Mouse (Mus musculus): Measurements from ENCODE around the gene Homer3. TPM values are rescaled to one million over a fixed set of nuclear protein-coding genes. Genes with fewer than 3 reads are reported as not detected.

Gene Homer3
- polyA plus RNA-seq, 1 experiment = 192 TPM

DNA sequence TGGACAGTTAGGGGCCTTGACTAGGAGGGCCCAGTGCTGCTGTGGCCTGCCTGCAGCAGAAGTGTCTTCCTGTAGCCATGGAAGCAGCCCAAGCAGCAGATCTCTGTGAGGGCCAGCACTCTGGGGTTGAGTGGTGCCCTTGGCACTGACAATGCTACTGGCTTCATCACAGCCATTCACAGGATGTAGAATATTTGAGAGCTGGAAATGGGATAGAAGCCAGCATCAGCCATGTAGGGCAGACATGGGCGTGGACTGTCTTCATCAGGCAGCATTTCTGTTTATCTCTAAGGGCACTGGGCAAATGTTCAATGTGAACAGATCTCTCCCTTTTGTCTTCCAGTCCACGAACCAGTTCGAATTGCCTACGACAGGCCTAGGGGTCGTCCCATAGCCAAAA, 24.0 kb upstream of the Homer3 start:
- Histone ChIP-seq H3K27me3 (replicated peaks) (no peaks in the 10 kb centered on the region), H3K9me3 (no peaks in the 10 kb centered on the region), H3K4me1 (peaks cover 31% of the 10 kb centered on the region), H3K4me3 (replicated peaks) (no peak overlapping the region), H3K36me3 (replicated peaks; ENCODE audit: low read length) (peaks cover 100% of the 10 kb centered on the region)
- TF ChIP-seq GATA1 (IDR thresholded peaks at IDR 0.05; ENCODE audit: borderline replicate concordance, low read length) (no peak), FLI1 (IDR thresholded peaks at IDR 0.05; ENCODE audit: low read length) (no peak)

DNA sequence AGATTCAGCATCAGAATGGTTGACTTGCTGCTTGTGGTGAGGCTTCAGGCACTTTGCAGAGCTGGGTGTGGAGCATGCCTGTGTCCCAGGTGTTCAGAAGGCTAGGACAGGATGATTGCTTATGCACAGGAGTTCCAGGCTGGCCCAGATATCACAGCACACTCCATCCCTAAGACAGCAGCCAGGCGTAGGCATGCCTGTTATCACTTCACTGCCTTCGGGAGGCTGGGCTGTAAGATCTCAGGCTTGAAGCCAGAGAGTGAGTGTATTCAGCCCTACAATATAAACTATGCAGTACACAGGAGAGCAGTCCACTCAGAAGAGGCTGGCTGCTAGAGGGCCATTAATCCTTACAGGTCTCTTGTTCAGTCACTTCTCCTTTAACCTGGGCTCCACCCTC, 23.6 kb upstream of the Homer3 start:
- H3K36me3 ChIP-seq (replicated peaks; ENCODE audit: low read length) = peaks cover 100% of the 10 kb centered on the region
- no peak overlapping the region for H3K4me3 ChIP-seq (replicated peaks)
- no peaks in the 10 kb centered on the region for H3K27me3 ChIP-seq (replicated peaks)
- H3K4me1 ChIP-seq = peaks cover 28% of the 10 kb centered on the region
- no peak for TF ChIP-seq GATA1 (IDR thresholded peaks at IDR 0.05; ENCODE audit: borderline replicate concordance, low read length)
- no peak for TF ChIP-seq FLI1 (IDR thresholded peaks at IDR 0.05; ENCODE audit: low read length)
- H3K9me3 ChIP-seq = no peaks in the 10 kb centered on the region

DNA sequence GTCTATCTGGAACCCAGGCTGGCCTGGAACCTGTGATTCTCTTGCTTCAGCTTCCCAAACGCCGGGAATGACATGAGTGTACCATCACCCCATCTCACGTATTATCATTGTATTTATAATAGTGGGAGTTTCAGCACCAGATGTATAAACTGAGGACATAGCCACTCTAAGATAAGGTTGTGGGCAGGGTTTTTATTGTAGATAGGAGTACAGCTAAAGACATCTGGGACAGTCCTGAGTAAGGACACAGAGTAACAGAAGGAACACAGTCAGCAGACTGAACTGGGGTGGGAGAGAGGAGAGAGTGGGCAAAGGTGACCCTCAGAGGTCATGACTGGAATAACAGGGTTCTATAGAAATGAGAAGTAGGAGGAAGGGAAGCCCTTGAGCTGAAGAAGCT, 15.0 kb upstream of the Homer3 start:
- H3K27me3 ChIP-seq (replicated peaks) = no peaks in the 10 kb centered on the region
- no peak for TF ChIP-seq GATA1 (IDR thresholded peaks at IDR 0.05; ENCODE audit: borderline replicate concordance, low read length)
- no peak for TF ChIP-seq FLI1 (IDR thresholded peaks at IDR 0.05; ENCODE audit: low read length)
- no peaks in the 10 kb centered on the region for H3K9me3 ChIP-seq
- no peak overlapping the region for H3K4me3 ChIP-seq (replicated peaks)
- peaks cover 60% of the 10 kb centered on the region for H3K4me1 ChIP-seq
- H3K36me3 ChIP-seq (replicated peaks; ENCODE audit: low read length) = peaks cover 50% of the 10 kb centered on the region

DNA sequence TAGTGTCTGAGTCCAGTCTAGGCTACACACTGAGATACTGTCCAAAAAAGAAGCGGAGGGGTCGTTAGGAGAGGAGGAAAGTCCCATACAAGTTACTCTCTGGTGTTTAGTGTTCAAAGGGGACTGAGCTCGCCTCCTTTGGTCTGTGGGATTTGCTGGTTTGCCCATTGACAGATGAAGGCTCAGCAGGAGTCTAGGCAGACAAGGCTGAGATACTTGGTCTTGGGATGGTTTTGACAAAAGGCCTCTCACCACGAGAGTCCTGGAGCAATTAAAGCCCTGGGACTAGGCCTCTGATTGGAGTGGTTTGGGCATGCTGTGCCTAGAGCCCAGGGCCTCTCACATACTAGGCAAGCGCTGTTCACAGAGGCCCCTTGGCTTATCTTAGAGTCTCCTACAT, 14.3 kb upstream of the Homer3 start:
- TF ChIP-seq FLI1 (IDR thresholded peaks at IDR 0.05; ENCODE audit: low read length) = no peak
- TF ChIP-seq GATA1 (IDR thresholded peaks at IDR 0.05; ENCODE audit: borderline replicate concordance, low read length) = no peak
- H3K36me3 ChIP-seq (replicated peaks; ENCODE audit: low read length) = peaks cover 43% of the 10 kb centered on the region

DNA sequence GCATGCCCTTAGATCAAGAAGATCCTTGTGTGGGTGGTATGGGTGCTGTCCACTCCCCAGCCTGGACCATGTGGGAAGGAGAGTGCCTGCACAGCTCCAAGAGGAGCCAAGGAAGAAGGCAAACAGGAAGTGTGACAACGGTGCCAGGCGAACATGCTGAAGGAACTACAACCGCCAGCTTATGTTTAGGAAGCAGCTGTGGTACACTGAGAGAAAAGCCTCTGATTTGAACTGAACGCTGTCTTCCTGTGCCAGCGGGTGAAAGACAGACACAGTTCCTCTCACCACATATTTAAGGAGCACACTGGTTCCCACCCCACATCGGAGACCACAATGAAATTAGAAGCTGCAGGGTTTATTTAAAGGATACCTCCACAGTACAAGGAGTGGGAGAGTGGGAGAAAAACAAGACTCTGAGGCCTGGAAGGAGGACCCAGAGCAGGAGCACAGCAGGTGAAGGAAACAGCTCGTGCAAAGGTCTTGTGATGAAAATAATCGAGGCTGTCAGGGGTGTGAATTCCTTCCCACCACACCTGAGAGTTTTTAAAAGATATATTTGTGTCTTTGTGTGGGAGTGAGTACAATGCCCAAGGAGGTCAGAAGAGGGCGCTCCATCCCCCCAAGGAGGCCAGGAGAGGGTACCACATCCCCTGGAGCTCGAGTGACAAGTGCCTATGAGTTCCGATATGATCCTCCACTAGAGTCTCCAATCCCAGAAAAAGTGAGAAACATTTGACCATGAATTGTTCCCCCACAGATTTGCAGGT, 13.6 kb upstream of the Homer3 start:
- Histone ChIP-seq H3K36me3 (replicated peaks; ENCODE audit: low read length) (peaks cover 37% of the 10 kb centered on the region), H3K4me3 (replicated peaks) (peak overlapping the region; percentile 59), H3K4me1 (peaks cover 73% of the 10 kb centered on the region), H3K27me3 (replicated peaks) (no peaks in the 10 kb centered on the region), H3K9me3 (no peaks in the 10 kb centered on the region)
- TF ChIP-seq FLI1 (IDR thresholded peaks at IDR 0.05; ENCODE audit: low read length) (no peak), GATA1 (IDR thresholded peaks at IDR 0.05; ENCODE audit: borderline replicate concordance, low read length) (no peak)

More for the DNA sequence above, 14.3 kb upstream of the Homer3 start:
- H3K4me1 ChIP-seq = peaks cover 66% of the 10 kb centered on the region
- H3K9me3 ChIP-seq = no peaks in the 10 kb centered on the region
- no peaks in the 10 kb centered on the region for H3K27me3 ChIP-seq (replicated peaks)
- H3K4me3 ChIP-seq (replicated peaks) = no peak overlapping the region

DNA sequence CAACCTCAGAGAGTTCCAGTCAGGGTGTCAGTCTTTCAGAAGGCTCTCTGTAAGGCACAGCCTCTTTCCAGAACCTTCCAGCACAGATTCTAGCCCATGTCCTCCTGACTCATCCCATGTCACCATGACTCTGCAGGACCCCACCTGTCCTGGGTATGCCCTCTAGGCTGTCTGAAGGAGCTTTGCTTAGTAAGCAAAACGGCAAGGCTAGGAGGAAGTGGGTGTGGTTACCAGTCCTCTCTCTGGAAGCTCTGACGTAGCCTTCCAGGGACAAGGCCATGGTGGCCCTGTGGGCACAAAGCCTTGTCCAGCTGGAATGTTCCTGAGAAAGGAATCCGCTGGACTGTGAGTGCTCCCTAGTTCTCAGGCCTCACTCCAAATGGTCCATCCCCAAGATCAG, 9.7 kb upstream of the Homer3 start:
- Histone ChIP-seq H3K9me3 (no peaks in the 10 kb centered on the region), H3K27me3 (replicated peaks) (no peaks in the 10 kb centered on the region), H3K4me3 (replicated peaks) (peak overlapping the region; percentile 78), H3K36me3 (replicated peaks; ENCODE audit: low read length) (peaks cover 11% of the 10 kb centered on the region), H3K4me1 (peaks cover 94% of the 10 kb centered on the region)
- no peak for TF ChIP-seq FLI1 (IDR thresholded peaks at IDR 0.05; ENCODE audit: low read length)
- no peak for TF ChIP-seq GATA1 (IDR thresholded peaks at IDR 0.05; ENCODE audit: borderline replicate concordance, low read length)

DNA sequence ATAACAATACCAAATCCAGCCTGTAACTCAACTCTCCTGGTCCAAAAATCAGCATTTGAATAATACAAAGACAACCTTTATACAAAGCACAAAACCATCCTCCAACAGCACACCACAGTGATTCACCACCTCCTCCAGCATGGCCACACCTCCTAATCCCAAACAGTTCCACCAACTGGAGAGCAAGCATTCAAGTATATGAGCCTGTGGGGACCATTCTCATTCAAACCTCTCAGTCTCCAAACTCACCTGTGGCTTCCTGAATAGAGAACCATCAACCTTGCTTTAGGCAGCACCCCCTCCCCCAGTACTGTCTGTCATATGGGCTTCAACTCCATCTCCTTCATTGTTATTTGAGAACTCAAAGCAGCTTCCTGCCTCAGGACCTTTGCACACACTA, 8.3 kb upstream of the Homer3 start:
- Histone ChIP-seq H3K4me3 (replicated peaks) (no peak overlapping the region), H3K36me3 (replicated peaks; ENCODE audit: low read length) (peaks cover 11% of the 10 kb centered on the region), H3K9me3 (no peaks in the 10 kb centered on the region), H3K4me1 (peaks cover 94% of the 10 kb centered on the region), H3K27me3 (replicated peaks) (no peaks in the 10 kb centered on the region)
- TF ChIP-seq FLI1 (IDR thresholded peaks at IDR 0.05; ENCODE audit: low read length) (no peak), GATA1 (IDR thresholded peaks at IDR 0.05; ENCODE audit: borderline replicate concordance, low read length) (no peak)

DNA sequence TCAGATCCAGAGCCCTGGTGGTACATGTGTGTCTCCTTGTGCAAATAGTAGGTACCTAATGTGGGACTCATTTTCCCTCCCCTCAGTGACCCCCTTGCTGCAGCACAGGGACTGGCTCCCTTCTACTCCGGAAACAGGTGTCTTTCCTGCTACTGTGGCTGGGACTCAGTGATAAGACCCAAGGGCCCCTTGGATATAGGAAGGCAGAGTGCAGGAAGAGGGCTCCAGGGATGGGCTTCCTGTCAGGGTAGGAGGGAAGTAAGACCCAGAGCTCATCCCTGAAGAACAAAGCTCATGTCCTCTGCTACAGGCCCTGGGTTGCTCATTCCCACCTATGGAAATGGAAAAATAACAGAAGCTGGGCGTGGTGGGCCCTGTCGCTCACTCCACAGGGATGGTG, 6.2 kb upstream of the Homer3 start:
- peaks cover 98% of the 10 kb centered on the region for H3K4me1 ChIP-seq
- peaks cover 22% of the 10 kb centered on the region for H3K36me3 ChIP-seq (replicated peaks; ENCODE audit: low read length)
- peak overlapping the region; percentile 93 for H3K4me3 ChIP-seq (replicated peaks)
- TF ChIP-seq GATA1 (IDR thresholded peaks at IDR 0.05; ENCODE audit: borderline replicate concordance, low read length) = peak; percentile 16; the same call in 1 of the 3 replicates
- peak; percentile 91 for TF ChIP-seq FLI1 (IDR thresholded peaks at IDR 0.05; ENCODE audit: low read length)
- no peaks in the 10 kb centered on the region for H3K9me3 ChIP-seq
- H3K27me3 ChIP-seq (replicated peaks) = no peaks in the 10 kb centered on the region

DNA sequence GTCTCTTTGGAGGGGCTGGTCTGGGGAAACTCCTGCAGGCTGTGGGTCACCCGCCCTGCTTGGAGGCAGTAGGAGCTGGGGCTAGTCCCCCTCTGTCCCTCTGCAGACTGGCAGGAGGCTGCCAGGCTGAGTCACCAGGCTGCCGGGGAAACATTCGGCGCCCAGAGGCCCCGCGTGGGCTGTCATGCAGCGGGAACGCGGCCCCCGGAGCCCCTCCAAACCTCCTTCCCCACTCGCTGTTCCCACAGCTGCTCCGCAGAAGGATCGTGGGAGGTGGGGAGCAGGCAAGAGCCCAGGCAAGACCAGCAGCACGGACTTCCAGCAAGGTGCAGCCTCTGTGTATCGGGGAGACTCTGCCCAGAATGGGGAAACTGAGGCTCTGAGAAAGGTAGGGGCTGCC, 4.5 kb upstream of the Homer3 start:
- peak overlapping the region; percentile 93 for H3K4me3 ChIP-seq (replicated peaks)
- H3K27me3 ChIP-seq (replicated peaks) = no peaks in the 10 kb centered on the region
- peaks cover 93% of the 10 kb centered on the region for H3K4me1 ChIP-seq
- peaks cover 22% of the 10 kb centered on the region for H3K36me3 ChIP-seq (replicated peaks; ENCODE audit: low read length)
- TF ChIP-seq GATA1 (IDR thresholded peaks at IDR 0.05; ENCODE audit: borderline replicate concordance, low read length) (no peak), FLI1 (IDR thresholded peaks at IDR 0.05; ENCODE audit: low read length) (no peak)
- no peaks in the 10 kb centered on the region for H3K9me3 ChIP-seq

DNA sequence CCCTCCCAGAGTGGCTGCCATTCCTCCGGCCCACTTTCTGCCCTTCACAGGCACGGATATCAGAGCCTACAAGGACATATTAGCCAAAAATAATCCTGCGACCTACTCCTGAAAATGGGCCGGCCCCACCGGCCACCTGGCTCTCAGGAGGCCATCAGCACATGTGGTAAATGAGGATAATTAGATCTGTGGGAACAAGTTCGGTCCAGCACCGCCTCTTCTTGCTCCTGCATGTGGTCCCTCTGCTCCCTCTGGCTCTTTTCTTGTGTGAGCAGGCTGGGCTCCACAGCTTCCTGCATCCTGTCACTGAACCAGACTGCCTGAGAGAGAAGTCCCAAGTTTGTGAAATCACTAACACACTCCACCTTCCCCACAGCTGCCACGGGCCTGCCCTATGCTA, 3.4 kb upstream of the Homer3 start:
- TF ChIP-seq FLI1 (IDR thresholded peaks at IDR 0.05; ENCODE audit: low read length) = no peak
- no peak for TF ChIP-seq GATA1 (IDR thresholded peaks at IDR 0.05; ENCODE audit: borderline replicate concordance, low read length)
- H3K4me1 ChIP-seq = peaks cover 88% of the 10 kb centered on the region
- peak overlapping the region; percentile 93 for H3K4me3 ChIP-seq (replicated peaks)
- H3K36me3 ChIP-seq (replicated peaks; ENCODE audit: low read length) = peaks cover 22% of the 10 kb centered on the region
- no peaks in the 10 kb centered on the region for H3K9me3 ChIP-seq
- H3K27me3 ChIP-seq (replicated peaks) = no peaks in the 10 kb centered on the region
